Mouse (Mus musculus) T-helper 1 cell (primary cell): ENCODE measurements around the gene Tssc4.

Source experiments
- in situ Hi-C: fragments of 300-600 bp; cut with MboI, MseI; formaldehyde crosslinking; loops from one replicate; pipeline ENCODE4 v1.15.1; 2025; ENCODE audit warnings: high pct_unique_total_duplicates

Tssc4 gene

DNA sequence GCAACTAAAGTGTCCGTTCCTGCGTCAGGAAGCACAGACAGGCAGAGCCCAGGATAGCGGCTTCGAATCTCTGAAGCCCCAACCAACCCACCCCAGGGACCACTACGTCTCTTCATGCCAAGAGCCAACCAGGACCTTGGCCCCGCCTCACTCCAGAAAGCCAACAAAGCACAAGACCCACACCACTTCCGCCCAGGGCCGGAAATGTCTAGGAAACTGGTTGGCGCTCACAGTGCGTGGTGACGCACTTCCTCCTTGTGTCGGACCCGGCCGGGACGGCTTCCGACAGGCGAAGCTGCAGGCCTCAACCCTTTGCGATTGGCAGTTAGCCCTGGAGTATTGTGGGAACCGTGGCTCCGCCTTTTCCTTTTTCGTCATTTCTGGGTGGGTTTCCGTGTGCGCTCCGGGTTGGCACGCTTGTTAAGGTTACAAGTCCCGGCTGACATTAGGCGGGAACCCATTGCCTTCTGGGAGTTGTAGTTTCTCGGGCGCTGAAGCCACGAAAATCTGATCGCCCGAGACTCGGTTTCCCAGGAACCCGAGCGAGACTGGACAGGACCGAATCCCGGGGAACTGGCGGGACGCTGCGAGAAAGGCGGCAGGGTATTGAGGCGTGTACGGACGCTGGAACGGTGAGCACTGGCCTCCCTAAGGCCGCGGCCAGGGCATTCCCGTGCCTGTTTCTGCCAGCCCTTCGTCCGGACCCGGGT is at the start of gene Tssc4:
Gene Tssc4, plus strand, starts transcription at position 368 of the 710 bp plus-strand sequence.
- in situ Hi-C loops, result no loop called here

DNA sequence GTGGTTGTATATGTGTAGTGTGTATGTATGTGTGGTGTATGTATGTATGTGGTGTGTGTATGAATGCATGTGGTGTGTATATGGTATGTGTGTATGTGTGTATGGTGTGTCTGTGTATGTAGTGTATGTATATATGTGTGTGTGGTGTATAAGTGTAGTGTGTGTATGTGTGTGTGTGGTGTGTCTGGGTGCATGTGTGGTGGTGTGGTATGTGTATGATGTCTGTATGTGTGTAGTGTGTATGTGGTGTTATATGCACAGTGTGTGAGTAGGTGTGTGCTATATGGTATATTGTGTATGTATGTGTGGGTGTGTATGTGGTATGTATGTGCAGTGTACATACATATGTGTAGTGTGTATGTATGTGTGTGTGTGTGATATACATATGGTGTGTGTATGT is 49.0 kb upstream of the Tssc4 start:
- in situ Hi-C loops, result no loop called here

DNA sequence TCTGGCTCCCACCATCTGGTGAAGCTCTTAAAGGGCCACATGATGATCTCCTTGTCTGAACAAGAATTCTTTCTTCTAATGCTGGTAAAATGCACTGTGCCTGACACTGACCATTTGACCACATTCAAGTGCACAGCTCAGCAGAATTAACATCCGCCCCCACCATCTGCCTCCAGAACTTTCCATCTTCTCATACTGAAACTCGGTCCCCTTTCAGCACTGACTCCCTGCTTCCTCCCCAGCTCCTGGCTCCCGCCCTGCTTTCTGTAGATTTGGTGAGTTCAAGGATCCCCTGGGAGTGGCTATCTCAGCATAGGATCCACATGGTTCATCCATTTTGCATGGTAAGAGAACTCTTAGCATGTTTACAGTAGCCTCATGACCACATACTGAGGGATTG is 48.3 kb upstream of the Tssc4 start:
- in situ Hi-C loops, result no loop called here

DNA sequence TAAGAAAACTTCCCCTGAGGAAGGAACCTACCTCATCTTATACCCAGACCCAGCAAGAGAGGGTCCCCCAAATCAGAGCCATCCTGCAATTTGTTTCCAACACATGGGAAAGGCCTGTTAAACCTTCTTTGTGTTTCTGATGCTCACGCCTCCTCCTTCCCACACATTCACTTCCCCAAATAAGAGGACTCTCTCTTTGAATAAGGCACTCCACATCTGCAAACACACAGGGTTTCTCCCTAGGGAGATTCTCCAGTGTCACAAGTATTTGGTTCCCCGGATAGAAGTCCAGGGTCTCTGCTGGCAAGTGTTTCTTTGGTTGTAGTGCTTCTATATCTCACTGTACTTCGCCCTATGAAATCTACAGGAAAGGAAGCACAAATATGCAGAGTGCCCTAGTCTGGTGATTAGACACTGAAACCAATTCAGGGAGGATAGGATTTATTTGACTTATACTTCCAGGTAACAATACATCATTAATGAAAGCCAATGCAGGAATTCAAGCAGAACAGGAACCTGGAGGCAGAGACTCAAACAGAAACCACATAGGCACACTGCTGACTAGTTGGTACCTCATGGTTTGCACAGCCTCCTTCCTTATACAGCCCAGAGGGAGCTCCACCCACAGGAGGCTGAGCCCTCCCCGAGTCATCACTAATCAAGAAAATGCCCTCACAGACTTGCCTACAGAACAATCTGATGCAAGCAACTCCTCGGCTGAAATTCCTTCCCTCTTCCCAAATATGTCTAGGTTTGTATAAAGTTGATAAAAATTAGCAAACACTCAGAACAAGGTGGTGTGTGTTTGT is 47.5 kb upstream of the Tssc4 start:
- in situ Hi-C loops, result no loop called here

DNA sequence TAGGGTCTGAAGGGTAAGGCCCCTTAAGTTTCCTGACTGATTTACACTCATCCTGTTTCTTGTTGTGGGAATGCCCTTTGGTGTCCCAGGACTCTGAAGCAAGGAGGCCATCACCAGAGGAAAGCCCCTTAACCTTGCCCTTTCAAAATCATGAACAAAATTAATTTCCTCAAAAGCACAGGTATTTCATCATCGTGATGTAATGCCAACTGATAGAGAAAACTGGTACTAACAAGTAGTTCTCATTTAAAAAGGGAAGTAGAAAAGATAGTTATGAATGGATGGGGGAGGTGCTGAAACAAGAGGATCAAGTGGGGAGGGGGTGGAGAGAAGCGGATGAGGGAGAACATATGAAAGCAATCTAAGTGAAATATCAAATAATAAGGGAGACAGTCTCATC is 45.5 kb upstream of the Tssc4 start:
- in situ Hi-C loops, result no loop called here

DNA sequence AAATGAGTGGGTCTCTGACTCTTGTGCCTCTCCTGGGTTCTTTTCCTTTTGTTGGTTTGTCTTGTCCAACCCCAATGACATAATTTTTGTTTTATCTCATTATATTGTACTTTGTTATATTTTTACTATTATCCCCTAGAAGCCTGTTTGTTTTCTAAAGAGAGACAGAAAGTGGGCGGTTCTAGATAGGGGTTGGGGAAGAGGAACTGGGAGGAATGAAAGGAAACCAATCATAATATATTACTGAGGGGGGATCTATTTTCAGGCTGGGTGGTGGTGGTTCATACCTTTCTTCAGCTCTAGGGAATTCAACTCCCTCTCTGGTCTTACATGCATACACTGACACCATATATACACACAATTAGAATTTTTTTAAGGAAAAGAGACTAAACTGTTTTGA is 44.8 kb upstream of the Tssc4 start:
- in situ Hi-C loops, result no loop called here

DNA sequence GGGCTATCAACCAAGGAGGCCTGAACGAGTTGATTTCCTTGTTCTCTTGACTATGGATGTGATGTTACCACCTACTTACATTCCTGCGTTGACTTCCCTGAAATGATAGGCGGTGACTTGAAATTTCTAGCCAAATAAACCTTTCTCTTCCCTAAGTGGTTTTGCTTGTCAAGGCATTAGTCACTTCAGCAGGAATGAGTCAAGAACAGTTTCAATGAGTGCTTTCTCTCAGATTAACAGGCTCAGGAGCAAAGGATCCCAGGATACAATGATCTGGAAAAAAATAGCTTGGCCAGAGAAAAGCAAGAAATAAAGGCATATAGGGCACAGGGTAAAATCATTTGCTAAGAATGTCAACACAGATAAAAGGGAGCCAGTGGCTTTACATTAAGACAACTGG is 43.6 kb upstream of the Tssc4 start:
- in situ Hi-C loops, result no loop called here

DNA sequence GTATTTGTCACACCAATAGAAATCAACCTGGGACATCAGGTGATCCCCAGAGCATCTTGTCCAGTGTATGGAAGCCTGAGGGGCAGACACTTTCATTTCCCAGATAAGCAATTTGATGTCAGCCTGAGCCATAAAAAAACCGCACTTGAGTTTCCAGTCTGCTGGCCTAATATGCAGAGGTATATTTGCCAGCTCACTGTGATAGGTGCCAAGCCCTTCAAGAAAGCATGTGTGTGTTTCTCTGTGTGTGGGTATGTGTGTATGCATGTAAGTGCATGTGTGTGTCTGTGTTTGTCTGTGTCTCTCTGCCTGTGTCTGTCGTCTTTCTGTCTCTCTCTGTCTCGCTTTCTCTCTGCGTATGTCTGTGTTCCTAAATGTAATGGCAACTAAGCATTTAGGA is 41.9 kb upstream of the Tssc4 start:
- in situ Hi-C loops, result no loop called here

DNA sequence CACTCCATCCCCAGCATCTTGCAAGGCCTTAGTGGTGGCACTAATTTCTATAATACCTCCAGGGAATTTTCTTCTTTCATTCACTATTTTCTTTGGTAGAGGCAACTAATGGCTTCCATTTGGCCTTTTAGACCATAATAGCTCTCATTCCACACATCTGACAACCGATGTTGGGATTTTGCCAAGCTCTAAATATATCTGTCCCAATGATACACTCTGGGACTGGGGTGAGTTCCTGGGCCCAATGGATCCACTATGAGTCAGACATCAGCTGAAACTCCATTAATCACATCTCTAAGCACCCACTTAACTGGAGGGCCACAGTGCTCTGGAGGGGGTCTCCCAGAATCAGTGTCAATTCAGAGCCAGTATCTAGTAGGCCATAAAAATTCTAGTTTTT is 37.2 kb upstream of the Tssc4 start:
- in situ Hi-C loops, result no loop called here

DNA sequence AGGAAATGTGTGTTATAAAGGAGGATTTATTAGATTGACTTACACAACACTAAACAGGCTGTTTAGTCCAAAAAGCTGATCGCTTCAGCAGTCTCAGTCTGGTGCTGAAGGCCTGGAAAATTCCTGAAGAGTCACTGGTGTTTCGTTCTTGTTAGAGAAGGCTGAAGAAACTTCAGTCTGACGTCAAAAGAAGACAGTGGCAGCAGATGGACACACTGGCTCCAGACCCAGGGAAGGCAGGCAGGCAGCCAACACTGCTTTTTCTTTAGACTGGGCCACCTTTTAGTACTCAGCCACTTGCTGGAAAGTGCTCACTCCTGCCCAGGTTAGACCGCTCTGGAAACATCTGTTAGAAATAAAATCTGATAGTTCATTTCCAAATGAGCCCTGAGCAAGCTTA is 35.5 kb upstream of the Tssc4 start:
- in situ Hi-C loops, result no loop called here

DNA sequence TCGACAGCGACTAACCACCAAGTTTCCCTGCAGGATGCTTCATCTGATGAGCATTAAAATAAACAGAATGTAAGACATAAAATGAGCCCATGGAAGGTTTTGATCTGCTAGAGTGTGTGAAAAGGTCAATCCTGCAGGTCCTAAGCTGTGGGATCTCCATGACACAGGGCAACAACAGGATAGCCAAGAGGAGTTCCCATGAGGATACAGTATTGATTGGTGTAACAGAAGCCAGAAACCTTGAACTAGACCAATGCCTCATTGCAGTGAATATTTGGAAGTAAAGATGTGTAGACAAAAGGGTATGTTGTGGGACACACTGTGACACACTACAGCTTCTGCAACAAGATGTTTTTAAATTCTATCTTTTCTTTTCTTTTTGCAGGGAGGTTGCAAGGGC is 34.9 kb upstream of the Tssc4 start:
- in situ Hi-C loops, result no loop called here

DNA sequence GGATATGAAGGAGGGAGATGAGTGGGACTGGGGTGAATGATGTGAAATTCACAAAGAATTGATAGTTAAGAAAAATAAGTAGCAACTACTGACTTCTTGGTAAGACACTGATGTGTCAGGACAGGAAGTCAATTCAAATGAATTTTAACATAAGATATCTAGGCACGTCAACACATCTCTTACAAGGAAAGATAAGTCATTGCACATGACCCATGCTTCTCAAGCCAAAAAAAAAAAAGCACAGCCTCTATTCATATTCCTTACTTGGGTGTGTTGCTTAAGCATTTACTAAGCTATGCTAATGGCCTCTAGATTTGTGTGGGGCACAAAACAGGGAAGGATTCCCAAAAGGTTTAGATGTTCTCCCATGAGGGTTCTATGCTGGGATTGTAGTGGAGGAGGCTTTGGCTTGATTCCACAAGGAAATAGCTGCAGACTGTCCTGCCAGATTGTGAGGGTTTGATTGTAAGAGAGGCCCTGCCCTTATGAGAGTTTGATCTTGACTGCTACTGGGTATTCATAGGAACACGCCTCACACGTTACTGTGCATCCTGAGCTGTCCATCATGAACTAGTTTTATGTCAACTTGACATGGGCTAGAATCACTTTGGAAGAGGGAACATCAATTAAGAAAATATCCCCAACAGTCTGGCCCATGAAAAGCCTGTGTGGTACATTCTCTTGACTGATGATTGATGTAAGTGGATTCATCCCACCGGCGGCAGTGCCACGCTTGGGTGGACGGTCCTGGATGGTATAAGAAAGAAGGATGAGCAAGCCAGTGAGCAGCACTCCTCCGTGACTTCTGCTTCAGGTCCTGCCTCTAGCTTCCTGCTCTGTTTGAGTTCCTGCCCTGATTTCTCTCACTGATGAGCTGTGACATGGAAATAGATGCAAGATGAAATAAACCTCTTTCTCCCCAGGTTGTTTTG is 34.3 kb upstream of the Tssc4 start:
- in situ Hi-C loops, result no loop called here

DNA sequence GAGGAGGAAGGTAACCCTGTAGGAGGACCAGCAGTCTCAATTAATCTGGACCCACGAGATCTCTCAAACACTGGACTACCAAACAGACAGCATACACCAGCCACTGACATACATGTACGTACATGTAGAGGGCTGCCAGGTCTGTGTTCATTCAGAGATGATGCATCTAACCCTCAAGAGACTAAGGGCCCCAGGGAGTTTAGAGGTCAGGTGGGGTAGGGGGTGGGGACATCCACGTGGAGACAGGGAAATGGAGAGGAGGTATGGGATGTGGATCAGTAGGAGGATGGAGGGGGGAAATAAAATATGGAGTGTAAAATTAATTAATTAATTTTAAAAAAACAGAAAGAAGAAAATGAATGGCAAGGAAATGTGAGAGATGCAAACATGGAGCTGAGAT is 32.3 kb upstream of the Tssc4 start:
- in situ Hi-C loops, result no loop called here

DNA sequence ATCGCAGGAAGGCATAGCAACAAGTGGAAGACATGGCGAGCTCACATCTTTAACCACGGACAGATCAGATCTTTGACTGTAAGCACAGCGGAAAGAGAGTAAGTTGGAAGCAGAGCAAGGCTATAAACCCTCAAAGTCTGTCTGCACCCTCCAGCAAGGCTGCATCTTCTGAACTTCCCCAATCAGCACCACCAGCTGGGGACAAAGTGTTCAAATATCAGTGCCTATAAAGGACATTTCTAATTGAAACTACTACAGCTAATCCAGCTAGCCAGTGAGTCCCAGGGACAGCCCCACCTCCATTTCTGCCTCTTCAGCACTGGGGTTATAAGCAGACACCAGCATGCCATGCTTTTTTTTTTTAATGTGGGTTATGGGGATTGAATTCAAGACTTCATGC is 31.7 kb upstream of the Tssc4 start:
- in situ Hi-C loops, result no loop called here

DNA sequence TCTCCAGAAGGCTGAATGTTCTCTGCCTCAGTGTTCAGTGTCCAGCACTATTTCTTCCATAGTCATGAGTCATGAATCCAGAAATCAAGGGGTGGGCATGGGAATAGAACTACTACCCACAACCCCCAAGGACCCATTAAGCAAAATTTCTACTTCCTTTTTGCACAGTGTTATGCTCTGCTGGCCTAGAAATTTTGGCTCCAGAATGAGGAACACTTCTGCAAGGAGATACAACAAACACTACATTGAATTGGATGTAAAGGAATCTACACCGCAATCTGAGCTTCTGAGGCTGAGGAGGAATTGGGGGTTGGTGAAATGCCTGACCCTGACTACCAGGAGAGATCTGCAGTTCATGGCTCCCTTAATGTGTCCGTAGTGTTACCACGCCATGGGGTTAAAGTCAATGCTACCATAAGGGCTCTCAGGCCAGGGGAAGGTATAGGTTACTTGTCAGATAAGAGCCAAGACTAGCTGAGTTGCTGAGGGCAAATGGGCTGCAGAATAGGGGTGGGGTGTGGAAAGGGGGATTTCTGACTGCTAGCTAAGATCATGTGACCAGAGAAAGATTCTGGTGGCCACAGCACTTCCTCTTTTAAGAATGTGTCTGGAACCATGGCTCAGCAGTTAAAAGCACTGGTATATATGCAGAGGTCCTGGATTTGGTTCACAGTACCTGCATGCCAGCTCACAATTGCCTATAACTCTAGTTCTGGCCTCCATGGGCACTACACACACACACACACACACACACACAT is 30.7 kb upstream of the Tssc4 start:
- in situ Hi-C loops, result no loop called here

DNA sequence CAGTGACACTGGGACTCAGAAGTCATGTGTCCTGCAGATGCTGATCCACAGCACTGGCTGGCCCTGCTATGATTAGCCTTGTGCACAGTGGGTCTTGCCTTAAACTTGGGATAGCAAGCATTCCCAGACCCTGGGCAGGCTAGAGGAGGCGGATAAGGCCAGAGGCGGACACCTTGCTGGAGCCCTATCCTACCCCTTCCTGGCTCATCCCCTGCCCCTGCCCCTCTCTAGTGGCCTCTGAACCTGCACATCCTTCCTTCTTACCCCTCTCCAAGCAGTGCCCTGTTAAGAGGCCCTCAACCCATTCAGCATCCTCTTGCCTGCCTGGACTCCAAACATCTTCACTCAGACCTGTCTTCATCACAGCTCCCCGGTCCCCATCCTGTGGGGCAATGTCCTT is 28.5 kb upstream of the Tssc4 start:
- in situ Hi-C loops, result no loop called here

DNA sequence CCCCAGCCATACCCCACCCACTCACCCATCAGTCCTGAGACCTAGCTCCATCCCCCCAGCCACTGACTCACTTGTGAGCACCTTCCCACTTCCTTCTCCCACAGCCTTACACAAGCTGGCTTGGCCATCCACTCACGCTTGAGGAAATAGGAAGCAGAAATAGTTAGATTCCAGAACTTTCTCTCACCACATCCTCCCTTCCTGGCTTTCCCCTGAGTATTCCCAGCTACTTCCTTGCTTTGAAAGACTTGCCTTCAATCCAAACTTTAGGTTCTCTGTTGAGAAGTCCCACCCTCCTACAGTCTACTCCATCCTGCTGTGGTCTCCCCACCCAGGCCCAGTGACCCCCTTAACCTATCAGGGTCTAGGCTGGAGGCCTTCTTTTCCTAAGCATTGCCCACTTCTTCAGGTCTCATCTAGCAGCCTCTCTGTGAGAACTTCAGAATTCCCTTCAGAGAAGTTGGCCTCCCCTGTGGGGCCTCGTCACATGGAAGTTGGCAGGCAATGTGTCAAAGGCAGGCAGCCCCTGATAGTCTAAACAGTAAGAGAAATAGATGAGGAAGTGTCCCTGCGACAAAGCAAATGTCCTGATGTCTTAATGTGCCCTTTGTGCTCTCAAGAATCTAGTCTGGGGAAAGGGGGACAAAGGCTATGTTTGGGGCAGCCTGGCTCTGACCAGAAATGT is 27.8 kb upstream of the Tssc4 start:
- in situ Hi-C loops, result no loop called here

DNA sequence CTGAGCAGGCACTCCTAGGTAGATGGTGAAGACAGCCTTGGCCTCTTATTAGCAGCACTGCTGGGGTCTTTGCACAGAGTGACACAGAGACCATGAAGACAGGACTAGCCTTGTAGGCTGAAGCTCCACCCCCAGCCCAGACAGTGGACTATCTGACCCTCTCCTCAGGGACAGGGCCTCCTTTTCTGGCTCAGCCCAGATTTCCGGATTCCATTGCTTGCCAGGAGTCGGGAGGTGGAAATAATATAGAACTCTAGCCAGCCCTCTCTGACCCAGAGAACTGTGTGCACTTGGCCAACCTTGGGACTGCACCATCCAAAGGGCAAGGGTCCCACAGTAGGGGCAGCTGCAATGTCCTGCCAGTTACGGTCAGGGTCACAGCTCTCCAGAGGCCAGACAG is 27.0 kb upstream of the Tssc4 start:
- in situ Hi-C loops, result no loop called here

DNA sequence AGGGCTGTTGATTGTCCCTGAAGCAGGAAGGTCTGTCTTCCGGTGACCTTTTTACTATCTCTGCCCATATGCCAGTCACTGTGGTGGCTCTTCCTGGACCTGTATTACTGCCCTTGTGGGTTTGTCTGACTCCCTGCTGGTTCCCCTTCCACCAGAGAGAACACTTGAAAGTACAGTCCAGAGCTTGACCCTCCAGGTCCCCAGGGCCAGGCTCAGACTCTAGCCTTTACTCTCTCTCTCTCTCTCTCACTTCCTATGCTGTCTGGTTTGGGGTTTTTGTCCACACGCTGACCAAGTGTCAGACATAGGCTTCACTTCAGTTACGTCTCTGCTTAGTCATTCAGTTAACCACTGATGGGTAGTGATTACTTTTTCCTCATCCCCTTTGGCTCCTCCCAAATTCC is 26.1 kb upstream of the Tssc4 start:
- in situ Hi-C loops, result no loop called here

DNA sequence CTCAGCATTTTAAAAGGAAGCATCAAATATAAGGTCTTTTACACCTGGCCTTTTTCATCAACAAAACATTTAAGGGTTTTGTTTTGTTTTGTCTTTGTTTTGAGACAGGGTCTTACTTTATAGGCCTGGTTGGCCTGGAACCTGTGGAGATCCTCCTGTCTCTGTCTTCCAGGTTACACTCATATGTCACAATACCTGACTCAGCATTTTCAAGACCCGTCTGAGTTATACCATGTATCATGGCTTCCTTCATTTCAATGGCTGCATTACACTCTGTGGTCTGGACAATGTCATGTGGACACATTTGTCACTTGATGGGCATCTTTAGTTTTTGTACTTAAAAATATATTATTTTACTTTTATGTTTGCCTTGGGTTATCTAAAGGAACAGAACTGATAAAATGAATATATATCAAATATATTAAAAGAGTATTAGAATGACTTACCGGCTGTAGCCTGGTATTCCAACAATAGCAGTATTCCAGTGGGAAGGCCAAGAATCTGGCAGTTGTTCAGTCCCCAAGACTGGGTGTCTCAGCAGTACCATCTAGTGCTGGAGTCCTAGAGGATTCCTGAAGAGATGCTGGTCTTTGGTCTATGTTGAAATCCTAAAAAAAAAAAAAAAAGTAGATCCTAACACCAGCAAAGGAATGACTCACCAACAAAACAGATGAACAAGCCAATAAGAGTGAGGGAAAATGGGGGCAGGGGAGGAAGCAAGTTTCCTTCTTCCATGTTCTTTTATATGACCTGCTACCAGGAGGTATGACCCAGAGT is 24.8 kb upstream of the Tssc4 start:
- in situ Hi-C loops, result no loop called here
